Mouse (Mus musculus): ENCODE data around the gene Ptcd1.

DNA sequence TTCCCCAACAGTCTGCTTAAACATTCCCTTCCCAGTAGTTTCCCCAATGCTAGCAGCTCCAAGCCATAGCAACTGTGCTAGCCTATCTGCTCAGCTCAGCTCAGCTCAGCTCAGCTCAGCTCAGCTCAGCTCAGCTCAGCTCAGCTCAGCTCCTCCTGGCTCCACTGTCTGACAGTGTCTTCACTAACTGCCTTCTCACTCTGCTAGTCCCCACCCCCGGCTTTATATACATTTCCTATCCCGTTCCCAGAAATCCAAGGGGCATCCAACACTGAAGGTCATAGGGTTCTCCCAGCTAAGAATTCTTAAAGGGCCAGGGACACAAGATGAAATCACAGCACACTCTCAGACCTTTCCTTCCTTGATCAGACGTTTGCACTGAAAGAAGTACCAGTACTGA is 2.2 kb downstream of the Ptcd1 start:
- TF ChIP-seq CTCF (IDR thresholded peaks at IDR 0.05; ENCODE audit: extremely low read depth, insufficient read depth, insufficient read length, insufficient replicate concordance) (no peak), POLR2A (IDR thresholded peaks at IDR 0.05; ENCODE audit: low read depth, low read length) (no peak)
